Mouse (Mus musculus): ENCODE results near the gene Eif3a.

DNA sequence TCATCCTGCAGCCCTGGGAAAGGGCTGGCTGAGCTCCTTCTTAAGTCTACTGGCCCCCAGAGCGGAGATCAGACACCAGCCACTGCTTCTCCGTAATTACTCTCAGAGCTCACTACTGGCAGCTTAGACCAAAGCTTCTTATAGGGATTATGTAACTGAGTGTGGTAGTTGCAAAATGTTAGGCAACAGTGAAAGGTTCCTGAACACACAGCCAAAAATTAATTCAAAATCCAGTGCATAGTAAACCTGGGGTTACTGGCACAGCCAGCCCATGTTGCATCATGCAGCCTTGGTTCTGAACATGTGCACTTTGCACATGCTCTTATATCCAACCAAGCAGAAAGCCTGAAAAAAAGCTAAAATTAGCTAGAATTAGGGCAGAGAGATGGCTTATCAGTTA is 4.8 kb upstream of the Eif3a start:
- TF ChIP-seq MAX (IDR thresholded peaks at IDR 0.05), result no peak
- no peak for TF ChIP-seq CTCF (IDR thresholded peaks at IDR 0.05; ENCODE audit: control insufficient read depth, insufficient read depth, insufficient read length)
- TF ChIP-seq MYOG (IDR thresholded peaks at IDR 0.05; ENCODE audit: control insufficient read depth, extremely low read depth, insufficient read length), result no peak
